Mouse (Mus musculus) small intestine, adult 2 months (tissue): ENCODE measurements around the gene Slc12a8.

Experiments used
- CTCF ChIP-seq: fragments of 200-500 bp; IDR thresholded peaks from 2 replicates; pipeline ENCODE4 v1.5.1; 2012; ENCODE audit warnings: low read depth, mild to moderate bottlenecking, control low read depth, inconsistent platforms, low read length, moderate library complexity, mixed read lengths; ENCODE audit not compliant: insufficient replicate concordance, insufficient read length; ENCODE audit errors: extremely low read depth
- POLR2A ChIP-seq: fragments of 200-500 bp; IDR thresholded peaks from 2 replicates; pipeline ENCODE4 v1.6.1; 2012; ENCODE audit warnings: low read depth, mild to moderate bottlenecking, control low read depth, inconsistent platforms, low read length, moderate library complexity

DNA sequence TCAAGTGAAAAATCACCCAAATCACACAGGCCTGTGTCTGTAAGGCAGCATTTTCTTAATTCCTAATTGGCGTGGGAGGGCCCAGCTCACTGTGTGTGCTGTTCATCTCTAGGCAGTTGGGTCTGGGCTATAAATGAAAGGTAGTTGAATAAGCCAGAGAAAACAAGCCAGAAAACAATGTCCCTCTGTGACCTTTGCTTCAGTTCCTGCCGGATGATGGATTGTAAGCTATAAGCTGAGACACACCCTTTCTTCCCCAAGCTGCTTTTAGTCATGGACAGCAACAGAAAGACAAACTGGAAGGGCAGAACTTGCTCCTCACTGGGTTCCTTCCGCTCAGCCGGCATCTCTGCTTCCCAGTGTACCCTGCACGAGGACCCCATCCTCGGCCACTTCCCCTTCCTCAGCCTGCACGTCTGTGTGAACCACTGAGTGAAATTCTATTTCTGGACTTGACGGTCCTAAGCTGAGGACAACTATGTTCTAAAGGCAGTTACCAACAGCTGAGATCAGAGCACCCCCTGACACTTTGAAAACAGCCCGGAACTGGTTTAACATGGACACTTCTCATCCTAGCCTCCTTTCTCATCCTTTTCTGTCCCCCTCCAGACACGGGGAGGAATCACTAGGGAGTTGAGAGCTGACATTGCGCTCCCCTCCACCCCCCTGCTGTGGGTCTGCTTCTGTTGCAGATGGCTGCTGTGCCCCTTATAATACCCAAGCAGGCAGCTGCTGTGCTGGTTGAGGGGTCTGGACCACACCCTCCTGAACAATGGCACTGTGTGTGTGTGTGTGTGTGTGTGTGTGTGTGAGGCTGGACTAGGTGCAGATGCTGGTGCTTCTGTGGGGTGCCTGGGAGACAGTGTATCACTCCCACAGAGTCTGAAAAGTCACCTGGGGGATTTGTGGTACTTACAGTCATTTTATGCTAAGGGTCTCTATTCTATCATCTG, 12.7 kb downstream of the Slc12a8 start:
- no peak for TF ChIP-seq POLR2A
- no peak for TF ChIP-seq CTCF
